Mouse (Mus musculus): ENCODE results near the gene Dusp14. TPM values are rescaled to one million over a fixed set of nuclear protein-coding genes. Genes with fewer than 3 reads are reported as not detected.

The Dusp14 gene
- polyA plus RNA-seq, 1 experiment: not detected

DNA sequence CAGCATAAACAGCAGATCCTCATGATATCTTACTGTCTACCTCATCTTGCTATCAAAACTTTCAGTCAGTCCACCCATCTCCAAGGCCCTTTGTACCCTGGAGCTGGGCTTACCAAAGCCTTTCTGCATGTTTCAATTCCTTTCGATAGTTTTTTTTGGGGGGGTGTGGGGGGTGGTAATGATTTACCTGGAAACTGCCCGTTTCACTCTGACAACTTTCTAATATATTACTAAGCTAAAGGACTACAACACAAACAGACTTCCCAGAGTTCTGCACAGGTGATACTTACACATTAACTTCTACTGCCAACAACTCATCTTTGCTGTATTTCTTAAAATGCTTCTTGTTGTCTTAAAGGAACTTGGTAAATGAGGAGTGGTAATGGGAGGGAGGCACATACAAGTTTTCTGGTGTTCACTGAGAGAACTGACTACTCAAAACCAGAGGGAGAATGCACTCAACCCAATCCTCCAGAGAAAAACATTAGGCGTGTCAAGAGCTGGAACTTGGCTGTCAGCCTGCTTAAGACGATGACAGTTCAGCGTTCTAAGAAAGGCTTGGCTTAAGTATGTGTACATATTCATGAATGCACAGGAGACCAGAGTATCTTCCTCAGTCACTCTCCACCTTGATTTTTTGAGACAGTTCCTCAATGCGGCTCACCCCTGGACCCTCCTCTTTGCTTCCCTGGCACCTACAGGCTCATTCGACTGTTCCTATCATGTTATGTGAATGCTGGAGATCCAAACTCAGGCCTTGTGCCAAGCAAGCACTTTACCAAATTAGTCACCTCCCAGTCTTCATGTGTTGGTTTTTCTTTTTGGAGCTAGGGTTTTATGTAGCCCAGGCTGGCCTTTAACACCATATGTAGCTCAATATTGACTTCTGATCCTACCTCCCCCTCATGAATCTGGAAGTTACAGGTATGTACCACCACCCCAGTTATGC, 5.0 kb upstream of the Dusp14 start:
- no peak for TF ChIP-seq GATA1 (IDR thresholded peaks at IDR 0.05; ENCODE audit: low read length)

DNA sequence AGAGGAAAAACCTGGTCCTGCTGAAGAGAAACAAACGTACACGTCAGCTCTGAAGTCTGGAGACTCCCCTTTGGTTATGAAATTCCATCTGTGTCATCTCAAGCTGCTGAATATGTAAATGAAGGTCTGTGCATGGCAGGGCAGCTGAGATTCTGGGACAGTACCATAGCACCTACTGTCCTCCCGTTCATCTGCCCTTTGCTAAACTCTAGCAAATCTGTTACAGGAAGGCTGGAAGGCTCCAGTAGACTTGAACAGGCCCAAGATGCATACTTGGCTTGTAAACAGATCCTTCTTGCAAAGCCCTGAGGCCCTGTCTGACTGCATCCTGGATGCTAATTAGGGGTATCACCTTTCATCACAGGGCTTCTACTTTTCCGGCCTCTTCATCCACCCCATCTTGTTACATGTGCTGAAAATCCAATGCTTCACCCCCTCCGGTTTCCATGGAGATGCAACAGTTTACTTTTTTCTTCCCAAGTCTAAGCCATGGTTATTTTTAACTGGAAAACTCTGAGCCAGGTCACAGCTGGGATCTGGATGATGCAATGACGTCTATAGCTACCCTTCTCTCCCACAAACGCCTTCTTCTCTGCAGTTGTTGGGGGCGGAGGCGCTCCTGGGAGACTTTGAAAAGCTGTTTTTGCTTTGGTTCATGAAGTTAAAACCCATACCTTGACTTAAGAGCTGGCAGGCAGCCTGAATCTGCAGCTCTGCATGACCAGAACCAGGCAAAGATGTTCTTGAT, 4.0 kb upstream of the Dusp14 start:
- TF ChIP-seq GATA1 (IDR thresholded peaks at IDR 0.05; ENCODE audit: low read length): no peak

DNA sequence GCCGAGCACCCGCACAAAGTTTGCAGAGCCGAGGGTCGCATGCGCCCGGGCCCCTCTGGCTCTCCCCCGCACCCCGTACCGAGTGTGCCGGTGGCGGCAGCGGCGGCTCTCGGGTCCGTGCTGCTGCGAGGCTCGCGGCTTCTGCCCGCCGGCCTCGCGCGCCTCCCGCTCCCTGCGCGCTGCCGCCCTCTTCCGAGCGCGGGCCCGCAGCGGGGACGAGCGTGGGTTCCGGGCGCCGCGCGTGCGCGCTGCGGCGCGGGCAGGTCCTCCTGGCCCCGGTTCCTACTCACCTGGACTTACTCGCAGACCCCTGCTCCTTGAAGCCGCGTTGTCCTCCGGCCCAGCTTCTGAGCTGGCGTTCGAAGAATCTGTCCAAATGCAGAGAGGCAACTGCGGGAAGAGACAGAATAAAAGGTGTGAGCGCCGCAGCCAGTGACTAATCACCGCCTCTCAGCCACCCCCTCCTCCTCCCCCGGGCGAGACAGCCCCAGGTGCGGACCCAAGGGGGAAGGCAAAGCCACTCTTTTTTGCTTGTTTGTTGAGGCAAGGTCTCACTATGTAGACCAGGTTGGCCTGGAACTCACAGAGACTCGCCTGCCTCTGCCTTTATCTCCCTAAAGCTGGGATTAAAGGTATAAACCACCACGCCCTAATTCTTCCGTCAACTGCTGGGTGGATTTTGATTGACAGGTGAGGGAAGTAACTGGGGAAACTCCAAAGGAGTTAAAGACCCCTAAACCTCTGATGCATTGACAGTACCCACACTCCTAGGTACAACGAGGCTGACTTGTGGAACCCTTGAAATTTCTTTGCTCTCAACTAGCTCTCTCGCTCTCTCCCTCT, 649 bp downstream of the Dusp14 start:
- no peak for TF ChIP-seq GATA1 (IDR thresholded peaks at IDR 0.05; ENCODE audit: low read length)

DNA sequence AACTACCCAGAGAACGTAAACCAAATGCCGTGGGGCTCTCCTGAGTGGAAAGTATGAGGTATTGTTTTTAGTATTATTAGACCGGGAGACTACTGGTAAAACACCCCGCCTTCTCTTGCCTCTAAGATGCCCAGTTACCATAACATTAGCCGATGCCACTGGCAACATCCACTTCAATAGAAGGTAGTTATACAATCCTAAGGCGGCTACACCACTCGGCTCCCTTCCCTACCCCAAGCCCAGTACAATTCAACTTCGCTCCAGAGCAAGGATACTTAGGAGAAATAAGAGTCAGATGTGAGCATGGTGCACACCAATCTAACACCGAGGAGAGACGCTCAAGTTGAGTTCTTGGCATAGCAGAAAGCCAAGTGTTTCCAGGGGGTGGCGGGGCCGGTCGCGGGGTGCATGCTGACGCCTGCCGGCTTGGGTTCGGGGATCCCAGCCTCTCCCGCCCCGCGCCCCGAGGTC, 1.3 kb downstream of the Dusp14 start:
- TF ChIP-seq GATA1 (IDR thresholded peaks at IDR 0.05; ENCODE audit: low read length): no peak

DNA sequence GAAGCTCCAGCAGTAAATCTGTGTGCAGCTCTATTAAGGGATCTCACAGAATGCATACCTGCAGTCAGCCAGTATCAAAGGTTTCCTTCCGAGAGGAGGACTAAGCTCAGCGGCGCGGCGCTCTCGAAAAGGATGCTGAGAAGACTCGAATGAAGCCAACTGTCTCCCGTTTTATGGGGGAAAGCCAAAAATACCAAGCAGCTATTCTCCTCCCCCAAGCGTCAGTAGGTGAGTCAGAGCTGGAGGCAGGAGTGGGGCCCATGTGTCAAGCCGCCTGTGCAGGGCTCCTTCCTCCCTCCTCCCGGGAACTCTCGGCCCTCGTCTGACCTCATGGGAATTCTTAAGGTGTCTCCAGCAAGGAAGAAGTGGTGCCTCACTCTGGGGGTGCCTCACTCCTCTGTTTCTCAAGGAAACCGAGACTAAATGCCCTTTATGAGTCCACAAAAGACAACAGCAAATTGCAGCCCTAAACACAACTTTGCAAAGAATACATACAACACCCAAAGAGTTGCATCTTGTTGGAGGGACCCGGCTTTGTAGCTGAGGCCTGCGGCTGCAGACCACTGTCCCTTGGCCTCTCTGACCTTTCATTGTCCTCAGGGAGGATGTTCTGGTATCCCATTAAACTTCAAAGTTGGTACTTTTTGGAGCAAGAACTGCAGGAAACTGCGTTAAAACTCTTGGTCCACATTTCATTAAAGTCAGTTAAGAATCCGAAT, 2.0 kb downstream of the Dusp14 start:
- TF ChIP-seq GATA1 (IDR thresholded peaks at IDR 0.05; ENCODE audit: low read length): no peak

DNA sequence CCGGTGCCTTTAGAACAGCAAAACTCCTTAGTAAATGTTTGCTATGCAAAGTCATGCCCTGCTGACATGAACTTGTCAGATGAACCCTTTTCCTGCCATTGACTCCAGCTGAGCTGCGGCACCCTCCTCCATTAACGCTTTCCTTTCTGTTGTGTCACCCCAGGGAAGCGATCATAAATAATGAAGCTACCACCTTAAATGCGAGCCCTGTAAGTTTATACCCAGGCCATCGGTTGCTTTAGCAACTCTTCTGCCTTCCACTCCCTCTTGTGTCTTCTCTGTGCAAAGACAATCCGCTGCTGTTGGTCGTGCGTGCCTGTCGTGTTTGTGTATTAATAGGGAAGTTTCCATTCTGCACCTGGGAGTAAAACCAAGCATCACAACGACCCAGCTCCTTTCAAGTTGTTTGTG, 3.0 kb downstream of the Dusp14 start:
- TF ChIP-seq GATA1 (IDR thresholded peaks at IDR 0.05; ENCODE audit: low read length): no peak

DNA sequence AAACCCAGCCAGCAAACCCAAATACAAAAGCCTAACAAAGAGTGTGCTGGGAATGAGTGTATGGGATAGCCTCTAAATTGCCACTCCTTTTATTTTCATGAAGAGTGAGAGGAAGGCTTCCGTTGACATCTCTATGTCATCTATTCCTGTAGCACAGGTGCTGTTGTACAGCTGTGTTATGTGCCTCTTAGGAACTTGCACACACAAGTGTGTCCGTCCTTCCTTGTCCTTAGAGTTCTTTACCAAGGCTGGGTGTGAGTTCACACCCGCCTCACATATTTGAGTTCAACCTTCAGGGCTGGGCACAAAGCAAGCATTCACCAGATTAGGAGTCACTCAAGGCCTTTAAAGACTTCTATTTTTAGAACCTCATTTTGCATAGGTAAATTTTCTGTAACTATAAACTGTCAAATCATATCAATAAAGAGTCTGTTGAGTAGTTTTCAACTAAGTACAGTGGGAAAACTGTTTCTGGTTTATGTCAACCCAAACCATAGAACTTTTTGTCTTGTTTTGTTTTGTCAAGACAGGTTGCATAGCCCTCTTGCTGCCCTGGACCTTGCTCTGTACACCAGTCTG, 5.3 kb downstream of the Dusp14 start:
- TF ChIP-seq GATA1 (IDR thresholded peaks at IDR 0.05; ENCODE audit: low read length): no peak

DNA sequence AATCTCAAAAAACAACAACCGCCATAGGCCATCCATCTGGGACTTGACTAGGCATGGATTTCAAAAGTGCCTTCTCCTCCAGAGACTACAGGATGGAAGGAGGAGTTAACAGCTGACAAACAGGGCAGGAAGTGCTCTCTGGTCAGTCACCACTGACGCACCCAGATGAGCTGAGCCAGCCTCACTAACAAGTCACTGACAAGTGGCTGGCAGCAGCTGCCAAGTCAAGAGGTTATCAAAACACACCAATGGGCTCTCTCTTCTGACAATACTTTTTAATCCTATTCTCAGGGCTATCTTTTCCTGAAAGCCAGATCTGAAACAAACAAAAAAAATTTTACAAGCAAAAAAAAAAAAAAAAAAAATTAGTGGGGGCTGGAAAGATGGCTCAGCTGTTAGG, 6.3 kb downstream of the Dusp14 start:
- no peak for TF ChIP-seq GATA1 (IDR thresholded peaks at IDR 0.05; ENCODE audit: low read length)

DNA sequence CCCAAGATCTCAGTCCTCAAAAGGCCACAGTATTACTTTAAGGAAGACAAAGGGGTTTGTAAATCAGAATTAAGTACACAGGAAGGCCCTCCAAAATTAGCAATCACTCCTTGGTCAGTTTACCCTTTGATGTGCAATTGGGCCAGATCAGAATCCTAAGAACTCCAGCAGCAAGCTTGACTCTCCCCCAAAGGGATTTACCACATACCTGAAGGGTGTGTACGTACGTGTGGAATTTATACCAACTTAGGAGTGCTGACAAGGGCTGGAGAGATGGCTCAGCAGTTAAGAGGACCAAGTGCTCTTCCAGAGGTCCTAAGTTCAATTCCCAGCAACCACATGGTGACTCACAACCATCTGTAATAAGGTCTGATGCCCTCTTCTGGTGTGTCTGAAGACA, 7.2 kb downstream of the Dusp14 start:
- TF ChIP-seq GATA1 (IDR thresholded peaks at IDR 0.05; ENCODE audit: low read length): no peak

DNA sequence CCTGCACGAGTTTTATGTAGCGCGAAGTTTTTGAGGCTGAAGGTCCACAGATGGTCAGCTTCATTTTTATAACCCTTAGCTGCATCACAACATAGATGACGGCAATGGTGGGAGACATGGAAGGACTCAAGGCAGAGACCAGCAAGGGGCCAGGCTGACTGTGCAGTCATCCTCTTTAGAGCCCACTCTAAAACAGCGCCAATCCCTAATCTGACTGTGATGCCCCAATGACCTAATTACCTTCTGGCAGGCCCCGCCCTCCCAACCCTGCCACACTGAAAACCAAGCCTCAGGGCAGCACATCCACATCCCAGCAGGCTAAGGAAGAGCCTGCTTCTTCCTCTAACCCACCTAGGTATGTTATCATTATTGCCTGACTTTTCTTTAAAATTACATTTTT, 8.4 kb downstream of the Dusp14 start:
- TF ChIP-seq GATA1 (IDR thresholded peaks at IDR 0.05; ENCODE audit: low read length): no peak

DNA sequence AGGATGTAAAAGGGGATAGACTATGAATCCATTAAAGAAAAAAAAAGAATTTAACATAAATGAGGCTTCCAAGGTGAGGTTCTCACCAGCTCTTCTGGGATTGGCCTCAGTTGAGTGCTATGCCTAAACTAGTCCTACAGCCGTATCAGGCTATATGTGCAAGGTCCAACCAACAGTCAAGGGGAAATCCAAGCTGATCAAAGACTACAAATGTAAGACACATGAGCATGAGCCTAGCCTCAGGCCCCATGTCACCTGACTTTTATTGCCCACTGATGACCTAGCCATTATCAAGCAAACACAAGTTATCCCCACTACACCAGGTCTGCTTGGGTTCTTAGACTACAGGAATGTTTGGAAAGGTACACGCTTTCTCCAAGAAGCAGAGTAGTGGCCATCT, 9.3 kb downstream of the Dusp14 start:
- no peak for TF ChIP-seq GATA1 (IDR thresholded peaks at IDR 0.05; ENCODE audit: low read length)

DNA sequence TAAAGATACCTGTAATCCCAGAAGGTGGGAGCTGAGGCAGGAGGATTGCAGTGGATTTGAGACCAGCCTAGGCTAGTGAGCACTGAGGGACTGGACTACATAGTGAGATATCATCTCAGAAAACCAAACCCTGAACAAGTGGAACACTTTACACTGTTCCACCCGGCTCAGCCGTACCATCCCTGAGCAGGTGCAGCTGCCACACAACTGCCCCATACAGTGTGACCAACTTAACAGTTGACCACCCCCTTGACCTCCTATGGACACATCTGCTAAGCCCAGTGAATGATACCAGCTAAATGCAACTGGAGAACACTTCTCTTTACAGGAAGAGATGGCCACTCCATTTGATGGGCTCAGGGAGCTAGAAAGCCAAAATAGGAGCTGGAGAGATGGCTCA, 11.6 kb downstream of the Dusp14 start:
- TF ChIP-seq GATA1 (IDR thresholded peaks at IDR 0.05; ENCODE audit: low read length): no peak

DNA sequence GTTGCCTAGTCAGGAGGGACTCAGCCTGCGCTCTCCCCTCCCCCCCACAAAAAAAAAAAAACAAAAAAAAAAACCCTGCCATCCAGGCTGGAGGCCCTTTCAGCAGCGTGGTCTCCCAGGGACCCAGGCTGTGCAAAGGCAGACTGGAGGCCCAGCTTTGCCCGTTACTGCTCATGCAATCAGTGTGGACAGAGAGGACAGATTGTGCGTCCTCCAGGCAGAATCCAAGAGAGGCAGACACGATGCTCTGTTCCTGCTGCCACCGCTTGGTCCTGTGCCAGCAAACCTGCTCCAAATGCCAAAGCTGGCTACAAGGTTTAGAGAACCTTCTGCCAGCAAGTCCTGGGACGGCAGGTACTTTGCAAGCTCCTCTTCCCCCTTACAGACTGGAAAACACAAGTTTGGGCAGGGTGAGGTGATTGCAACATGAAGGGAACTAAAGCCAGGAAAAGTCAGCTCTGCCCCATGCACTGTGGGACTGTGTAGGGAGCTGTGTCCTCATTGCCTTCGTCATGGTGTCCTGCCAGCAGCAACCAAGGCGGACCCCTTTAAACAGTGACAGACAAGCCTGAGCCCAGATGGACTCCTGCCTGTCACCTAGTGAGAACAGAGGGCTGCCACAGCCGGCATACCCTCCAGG, 15.4 kb downstream of the Dusp14 start:
- no peak for TF ChIP-seq GATA1 (IDR thresholded peaks at IDR 0.05; ENCODE audit: low read length)

DNA sequence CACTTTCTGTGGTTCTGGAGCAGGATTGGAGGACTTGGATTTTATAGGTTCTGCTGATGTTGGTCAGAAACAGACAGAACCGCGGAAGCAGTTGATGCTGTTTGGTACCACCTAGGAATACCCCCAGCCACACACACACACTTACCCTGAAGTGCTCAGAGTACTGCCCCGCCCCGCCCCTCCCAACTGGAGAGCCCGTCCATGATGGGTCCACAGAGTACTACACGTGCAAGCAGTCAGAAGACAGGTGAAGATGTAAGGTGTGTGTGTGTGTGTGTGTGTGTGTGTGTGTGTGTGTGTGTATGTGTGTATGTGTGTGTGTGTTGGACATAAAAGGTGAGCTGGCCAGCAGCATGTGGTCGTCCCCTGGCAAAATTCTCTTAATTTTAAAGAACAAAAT, 16.0 kb downstream of the Dusp14 start:
- no peak for TF ChIP-seq GATA1 (IDR thresholded peaks at IDR 0.05; ENCODE audit: low read length)
